Mouse (Mus musculus): ENCODE measurements at regions not wholly inside any gene's neighbourhood (a gene's known extent, or its start where the extent isn't known, plus 50 kb on each side); places are given as distances from the start of the nearest gene placed in this dataset.

DNA sequence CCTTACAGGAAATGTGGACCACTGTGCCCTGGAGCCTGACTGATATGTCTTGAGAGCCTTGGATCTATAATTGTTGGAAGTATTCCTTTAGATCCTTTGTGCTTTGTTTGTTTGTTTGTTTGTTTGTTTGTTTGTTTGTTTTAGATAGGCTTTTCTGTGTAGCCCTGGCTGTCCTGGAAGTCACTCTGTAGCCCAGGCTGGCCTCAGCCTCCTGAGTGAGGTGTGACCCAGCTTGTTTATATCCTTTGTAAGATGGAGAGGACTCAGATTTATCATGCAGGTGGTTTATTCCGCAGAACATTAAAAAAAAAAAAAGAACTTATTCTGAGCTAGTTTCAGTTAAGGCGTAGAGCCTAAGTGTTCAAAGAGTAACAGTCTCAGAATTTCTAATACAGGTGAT lies 104.1 kb upstream of the Zfp648 start:
- TF ChIP-seq POLR2A (IDR thresholded peaks at IDR 0.05; ENCODE audit: borderline replicate concordance, extremely low read depth, low read depth, low read length) (no peak), CTCF (IDR thresholded peaks at IDR 0.05; ENCODE audit: insufficient read depth, low read length) (no peak)
